Mouse (Mus musculus) fibroblast of lung, adult 2 months (primary cell): ENCODE measurements around the gene Trip10.

Source experiments
- DNase-seq: peaks from one replicate; pipeline ENCODE4 v3.0.0-alpha.2; 2011; ENCODE audit warnings: low read depth

Trip10 gene

DNA sequence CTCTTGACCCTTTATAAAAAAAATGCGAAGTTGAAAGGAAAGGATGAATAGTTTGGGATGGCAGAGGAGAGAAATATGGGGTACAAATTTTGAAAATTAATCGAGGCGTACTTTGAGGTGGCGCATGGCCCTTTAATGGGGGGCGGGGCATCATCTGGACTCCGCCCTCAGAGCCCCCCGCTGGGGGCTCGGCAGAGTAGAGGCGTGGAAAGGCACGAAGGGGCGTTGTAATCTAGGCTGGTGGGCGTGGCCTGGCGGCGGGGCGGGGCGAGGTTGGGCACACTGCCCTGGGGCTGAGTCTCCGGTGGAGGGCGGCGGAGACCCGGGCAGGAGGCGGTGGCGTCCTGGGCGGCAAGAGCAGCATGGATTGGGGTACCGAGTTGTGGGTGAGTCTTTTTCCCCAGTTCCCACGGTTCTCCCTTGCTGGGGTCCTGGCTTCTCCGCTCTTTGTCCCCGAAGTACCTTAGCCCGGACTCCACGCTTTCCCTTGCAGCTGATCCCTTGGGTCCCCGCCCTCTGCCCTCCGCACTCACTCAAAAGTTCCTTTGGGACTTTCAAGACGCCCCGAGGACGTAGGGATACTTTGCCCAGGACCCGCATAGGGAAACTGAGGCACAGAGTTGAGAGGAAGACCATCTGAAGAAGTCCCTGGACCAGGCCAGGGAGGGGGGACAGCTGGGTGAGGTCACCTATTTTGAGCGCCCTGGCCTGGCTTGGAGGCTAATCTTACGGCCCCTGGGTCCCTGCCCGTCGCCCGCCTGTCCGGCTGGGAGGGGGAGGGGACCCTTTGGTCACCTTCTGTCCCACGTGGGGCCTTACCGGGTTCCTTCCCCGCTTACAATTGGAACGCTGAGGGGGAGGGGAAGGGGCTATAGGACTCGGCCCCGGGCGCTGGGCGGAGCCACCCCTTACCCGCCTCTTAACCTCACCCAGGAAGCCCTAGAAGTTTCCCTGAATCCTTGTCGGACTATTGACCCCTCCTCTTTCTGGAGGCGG lies at the start of gene Trip10:
Trip10 (plus strand) TSS at position 270 of the 996 bp plus-strand sequence.
- no peak for DNase-seq

DNA sequence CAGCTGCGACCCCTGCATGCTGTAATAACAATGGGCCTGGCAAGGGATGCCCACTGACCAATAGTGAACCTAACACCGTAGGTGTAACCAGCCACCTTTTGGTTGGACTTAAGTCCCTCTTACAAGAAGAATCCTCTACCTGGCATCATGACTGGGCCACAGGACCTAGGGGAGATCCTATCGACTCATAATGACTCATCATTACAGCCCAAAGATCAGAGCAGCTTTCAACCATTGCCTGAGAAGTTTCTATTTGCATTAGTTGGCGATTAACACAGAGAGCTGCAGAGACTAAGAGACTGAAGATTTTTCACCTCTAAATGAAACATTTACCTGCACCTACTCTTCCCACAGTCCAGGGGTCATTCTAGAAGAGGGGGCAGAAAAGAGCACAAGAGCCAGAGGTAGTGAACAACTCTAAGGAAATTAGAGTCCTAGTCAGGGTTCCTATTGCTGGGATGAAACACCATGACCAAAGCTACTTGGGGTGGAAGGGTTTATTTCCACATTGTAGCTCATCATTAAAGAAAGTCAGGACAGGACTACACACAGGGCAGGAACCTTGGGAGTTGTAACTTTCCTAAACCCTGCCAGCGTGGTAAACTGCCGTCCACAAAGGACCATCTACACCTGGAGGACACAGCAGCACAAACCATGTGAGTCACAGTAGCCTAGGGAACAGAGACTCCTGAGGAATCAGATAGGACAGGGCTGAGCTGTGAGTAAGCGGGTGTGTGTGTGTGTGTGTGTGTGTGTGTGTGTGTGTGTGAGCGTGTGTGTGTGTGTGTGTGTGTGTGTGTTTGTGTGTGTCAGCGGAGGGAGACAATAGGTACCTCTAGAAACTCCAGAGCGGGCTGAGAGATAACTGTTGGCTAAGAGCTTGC lies 47.2 kb upstream of the Trip10 start:
- no peak for DNase-seq

DNA sequence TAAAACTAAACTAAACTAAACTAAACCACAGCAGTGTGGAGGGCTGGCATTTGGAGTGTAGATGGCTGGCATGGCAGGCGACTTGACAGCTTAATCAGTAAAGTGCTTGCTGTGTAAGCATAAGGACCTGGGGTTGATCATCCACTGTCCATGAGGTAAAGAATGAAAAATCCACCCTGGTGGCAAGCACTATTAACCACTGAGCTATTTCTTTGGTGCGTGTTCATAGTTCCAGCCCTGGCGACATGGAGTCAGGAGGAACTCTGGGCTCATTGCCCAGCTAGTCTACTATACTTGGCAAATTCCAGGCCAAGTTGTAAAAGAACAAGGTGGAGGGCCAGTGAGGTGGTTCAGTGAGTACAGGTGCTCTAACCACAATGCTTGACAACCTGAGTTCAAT lies 41.3 kb upstream of the Trip10 start:
- no peak for DNase-seq

DNA sequence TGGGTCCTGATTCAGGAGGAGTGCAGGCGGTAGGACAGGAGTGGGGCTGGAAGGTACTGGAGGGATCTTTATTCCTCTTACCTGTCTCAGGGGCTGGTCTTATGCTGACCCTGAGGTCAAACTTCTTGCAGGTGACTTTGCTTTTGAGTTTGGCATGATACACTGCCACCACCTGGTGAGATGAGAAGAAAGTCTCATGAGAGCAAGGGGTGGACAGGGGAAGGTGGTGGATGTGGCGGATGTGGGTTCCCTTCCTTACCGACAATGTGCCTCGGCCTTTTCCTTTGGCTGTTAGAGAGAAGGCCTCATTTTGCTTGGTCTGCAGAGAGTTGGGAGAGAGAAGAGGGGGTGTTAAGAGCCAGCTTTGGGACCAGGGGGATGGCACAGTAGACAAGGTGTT lies 39.9 kb upstream of the Trip10 start:
- no peak for DNase-seq

DNA sequence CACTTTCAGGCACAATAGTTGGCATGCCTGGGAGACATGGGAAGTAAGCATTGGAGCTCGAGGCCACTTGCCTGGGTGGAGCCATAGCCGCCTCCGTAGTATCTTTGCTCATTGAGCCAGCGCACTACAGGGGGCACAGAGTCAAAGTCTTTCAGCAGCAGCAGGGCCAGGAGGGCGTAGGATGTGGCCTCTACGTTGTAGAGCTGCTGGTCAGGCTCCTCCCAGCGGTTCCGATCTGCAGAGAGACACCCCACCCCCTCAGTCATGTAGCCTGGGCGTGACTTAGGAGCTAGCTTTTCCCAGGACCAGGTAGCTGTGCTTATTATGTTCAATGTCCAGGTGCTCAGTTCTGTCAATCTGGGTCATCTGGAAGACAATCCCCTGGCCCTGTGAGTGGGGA lies 37.8 kb upstream of the Trip10 start:
- no peak for DNase-seq

DNA sequence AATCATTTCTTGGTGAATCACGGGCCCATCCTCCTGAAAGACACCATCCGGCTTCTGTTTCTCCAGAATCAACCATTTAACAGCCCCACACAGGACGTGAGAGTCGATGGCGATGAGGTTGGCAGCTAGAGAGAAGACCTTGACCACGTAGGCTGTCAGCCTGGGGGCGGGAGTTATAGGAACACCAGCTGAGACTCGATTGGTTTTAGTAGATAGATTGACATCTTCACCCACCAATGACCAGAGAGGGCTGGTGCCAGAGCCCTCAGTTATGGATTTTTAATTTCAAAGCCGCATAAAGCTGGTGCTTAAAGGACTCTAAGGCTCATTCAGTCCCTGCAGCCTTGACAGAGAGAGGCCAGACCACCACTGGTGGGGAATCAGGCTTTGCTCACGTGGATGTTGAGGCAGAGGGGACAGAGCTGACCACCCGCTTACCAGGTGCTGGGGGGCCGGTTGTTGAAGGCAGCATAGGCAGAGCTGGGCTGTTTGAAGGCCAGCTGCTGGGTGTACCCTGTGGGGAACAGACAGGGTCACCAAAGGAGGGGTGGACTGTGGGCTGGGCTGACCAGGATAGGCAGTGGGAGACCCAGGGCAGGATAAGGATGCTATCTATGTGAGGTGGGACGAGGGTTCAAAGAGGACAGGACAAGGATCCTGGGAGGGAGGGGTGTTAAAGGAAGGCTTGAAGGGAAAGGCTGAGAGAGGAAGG lies 34.4 kb upstream of the Trip10 start:
- no peak for DNase-seq

DNA sequence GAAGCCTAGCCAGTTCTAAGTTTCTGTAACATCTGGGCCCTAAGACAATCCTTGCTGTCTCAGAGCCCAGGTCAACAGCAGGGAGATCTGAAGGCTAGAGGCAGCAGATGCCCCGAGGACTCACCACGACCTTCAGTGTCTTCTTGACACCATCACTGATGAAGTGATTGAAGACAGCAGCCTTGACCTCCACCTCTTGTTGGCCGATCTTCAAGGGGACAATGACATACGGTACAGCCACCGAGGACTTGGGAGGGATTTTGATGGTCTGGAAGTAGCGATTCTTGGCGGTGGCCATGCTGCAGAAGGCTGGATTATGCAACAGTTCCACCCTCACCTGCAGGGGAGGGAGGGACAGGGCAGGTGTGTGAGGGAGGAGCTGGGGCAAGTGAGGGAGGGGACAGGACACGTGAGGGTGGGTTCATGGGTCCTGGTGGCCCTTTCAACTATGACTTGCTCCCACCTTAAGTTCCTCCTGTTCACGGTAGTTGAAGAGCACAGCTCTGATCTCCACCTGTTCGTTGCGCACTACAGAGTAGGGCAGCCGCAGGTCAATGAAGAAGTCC lies 30.8 kb upstream of the Trip10 start:
- DNase-seq = no peak

DNA sequence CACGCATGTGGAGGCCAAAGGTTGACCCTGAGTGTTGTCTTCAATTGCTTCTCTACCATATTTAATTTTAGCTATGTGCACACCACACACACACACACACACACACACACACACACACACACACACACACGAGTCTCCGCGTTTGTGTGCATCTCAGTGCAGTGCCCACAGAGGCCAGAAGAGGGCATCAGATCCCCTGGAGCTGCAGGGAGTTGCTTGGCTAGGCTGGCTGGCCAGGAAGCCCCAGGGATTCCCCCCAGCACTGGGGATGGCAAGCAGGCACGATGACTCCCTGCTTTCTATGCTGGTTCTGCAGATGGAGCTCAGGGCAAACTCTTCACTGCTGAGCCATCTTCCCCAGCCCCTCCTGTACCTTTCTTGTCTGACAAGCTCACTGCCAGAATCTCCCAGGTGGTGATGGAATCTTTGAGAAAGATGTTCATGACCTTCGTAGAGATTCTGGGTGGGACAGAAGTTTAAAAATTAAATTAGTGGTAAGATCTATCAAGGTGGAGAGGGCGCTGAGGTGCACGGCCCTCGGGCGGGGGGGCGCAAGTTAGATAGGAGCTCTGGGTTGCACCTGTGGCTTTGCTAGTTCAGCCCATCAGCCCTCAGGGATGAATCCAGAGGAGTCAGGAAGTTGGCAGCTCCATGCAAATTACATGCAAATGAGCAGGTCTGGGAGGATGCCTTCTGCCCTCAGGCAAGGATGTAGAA lies 29.9 kb upstream of the Trip10 start:
- DNase-seq = no peak

DNA sequence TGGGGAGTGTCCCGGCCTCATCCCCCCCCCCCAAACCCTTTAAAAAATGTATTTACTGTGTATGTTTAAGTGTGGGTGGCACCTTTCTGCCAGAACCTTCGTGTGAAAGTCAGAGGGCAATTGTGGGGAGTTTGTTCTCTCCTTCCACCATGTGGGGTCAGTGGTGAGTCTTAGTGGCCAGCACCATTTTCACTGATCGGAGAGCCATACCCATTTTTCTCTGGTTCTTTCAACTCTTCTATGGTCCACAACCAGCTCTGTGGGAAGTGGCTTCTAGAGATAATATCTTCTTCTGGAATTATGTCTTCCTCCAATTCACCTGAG lies 29.4 kb upstream of the Trip10 start:
- no peak for DNase-seq

DNA sequence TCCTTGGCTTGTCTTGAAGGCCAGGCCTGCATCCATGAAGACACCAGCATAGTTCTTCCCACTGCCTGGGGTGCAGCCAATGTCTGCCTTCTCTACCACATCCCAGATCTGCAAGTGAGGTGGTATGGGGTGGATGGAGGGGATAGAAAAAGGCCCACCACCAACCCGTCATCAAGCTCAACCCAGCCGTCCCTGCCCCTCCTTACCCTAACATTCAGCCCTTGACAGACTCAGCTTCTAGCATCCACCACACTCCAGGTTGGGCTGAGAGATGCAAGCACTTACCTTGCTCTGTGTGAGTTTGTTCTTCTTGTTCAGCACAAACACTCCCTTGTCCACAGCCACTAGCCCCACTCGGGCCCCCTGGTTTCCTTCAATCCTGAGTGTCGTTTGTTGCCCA lies 27.3 kb upstream of the Trip10 start:
- DNase-seq = no peak

DNA sequence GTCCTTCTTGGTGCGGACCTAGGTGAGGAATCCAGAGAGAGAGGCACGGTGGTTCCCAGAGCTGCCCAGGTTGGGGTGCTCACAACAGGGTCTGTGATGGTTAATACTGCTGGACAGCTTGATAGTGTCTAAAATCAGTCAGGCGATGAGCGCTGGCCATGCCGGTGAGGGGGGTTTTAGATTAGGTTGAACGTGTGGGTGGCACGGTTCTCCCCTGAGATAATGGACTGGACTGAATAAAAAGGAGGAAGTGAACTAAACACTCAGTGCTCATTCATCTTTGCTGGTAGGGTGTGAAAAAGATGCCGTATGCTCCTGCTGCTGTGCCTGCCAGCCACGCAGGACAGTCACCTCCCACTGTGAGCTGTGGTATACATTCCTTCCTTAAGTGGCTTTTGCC lies 25.9 kb upstream of the Trip10 start:
- no peak for DNase-seq

DNA sequence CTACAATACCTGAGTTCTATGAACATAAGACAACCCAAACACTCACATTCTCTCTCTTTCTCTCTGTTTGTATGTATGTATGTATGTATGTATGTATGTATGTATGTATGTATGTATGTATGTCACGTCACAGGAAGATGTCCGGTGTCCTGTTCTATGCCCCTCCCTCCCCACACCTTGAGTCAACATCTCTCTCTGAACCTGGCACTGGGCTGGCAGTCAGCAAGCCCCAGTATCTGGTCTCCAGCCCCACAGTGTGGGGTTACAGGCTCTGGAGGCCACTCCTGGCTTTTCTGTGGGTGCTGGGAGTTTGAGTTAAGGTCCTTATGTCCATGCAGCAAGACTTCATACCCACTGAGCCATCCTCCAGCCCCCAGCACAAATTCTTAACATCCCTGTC lies 21.8 kb upstream of the Trip10 start:
- no peak for DNase-seq

DNA sequence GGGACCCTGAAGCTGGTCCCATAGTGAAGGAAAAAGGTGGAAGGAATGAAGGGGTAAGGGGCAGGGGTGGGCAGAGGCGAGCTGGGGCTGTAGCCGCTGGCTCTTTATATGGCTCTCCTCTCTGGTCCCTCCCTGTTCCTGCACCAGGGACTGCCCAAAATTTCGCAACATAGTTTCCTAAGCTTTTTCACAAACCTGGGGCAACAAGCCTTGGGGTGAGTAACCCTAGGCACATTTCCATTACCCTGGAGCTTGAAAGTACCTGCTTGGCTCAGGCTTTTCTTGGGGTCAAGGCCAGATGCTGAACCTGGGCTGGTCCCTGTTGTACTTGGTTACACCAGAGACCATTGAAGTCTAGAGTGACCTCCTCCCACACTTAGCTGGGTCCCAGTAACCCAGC lies 21.2 kb upstream of the Trip10 start, which contains the start of gene C3:
C3 (minus strand) TSS at position 123 of the 400 bp plus-strand sequence.
- peak; percentile 73 for DNase-seq

DNA sequence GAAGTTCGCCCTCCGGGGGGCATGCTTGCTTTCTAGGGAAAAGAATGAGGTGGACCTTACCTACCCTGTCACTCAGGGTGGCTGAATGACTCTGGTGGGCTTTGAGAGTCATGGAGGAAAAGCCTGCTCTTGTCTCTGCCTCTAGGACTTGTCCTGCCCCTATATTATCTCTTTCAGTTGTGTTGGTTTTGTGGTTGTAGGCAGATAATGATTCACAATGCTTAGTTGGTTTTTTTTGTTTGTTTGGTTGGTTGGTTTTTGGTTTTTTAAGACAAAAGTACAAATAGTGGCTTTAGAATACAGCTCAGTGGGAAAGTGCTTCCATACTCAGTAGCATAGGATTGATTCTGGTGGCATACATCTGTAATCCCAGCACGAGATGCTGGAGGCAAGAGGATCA lies 20.4 kb upstream of the Trip10 start:
- no peak for DNase-seq

DNA sequence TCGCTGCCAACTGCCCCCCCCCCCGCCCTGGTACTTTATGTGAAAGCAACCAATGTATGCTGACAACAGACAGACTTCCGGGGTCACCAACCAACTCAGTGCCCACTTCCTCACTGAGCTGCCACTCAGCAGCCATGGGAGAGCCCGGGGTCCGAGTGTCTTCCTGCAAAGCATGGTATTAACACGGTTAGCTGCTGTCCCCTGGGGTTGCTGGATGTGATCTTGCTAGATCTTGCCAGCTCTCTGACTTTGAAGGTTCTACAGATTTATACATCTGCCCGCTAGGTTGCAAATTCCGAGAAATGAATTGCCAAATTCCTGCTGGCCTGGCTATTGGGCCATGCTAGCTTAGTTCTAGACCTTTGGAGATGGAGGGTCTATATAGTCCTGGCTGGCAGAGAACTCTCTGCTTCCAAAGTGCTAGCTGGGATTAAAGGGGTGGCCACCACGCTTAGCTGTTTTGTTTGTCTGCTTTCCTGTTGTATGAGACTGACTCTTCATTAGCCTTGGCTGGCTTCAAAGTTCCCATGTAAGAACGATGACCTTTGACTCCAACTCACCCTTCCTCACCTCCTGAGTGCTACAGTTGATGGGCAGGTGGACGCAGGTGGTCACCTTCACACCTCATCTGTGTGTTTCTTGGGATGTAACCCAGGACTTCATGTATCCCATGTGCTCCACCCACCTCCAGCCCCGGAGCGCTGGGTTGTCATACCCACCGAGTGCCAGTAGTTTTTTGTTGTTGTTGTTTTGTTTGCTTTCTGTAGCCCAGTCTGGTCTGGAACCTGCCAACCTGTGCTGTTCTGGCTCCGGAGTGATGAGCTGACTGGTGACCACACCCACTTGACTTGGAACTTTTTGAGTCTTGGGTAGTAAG lies 19.2 kb upstream of the Trip10 start:
- DNase-seq = no peak

DNA sequence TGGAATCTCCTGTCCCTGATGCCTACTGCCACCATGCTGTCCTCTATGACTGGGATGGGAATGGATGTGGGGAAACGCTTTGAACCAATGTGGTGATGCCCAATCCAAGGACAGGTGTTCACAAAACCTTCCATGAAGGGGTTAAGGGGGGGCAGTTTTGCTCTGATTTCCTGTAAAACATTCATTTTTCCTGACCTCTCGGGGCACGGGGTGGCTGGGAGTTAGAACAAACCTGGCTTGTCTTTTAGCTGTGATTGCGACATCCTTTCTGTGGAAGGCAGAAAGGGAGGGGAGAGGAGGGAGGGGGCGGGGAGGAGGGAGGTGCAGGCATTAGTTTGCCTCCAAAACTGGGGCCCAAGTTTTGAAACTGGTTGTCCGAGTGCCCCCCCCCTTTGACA lies 18.5 kb upstream of the Trip10 start:
- no peak for DNase-seq

DNA sequence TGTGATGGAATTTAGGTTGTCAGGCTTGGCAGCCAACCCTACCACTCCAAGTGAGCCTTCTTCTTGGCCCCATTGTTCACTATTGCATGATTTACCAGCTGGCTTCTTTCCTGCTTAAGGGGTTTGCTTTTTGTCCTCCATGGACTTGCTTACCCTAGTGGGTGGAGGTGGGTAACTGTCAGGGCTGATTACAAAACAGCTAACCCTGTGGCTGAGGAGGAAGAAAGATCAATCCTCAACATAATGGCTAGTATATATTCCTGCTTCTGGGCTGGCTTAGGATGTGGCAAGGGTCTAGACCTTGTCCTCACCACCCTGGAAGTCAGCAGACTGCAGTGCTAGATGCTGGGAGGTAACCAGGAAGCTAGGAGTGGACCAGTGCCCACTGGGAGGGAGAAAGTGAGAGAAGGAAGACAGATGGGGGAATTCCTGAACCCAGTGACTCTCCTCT lies 17.9 kb upstream of the Trip10 start:
- peak; percentile 66 for DNase-seq

DNA sequence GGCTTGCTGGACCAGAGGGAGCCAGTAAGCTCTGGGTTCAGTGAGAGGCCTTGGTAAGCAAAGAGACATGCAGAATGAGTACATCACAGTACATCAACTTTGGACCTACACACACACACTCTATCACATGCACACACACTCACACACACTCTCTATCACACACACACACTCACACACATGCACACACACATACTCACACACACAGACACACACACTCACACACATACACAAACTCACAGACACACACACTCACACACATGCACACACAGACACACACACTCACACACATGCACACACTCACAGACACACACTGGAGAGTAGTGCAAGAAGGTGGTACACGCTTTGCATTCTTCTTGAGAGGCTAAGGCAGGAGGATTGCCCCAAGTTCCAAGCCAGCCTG lies 17.1 kb upstream of the Trip10 start:
- no peak for DNase-seq

DNA sequence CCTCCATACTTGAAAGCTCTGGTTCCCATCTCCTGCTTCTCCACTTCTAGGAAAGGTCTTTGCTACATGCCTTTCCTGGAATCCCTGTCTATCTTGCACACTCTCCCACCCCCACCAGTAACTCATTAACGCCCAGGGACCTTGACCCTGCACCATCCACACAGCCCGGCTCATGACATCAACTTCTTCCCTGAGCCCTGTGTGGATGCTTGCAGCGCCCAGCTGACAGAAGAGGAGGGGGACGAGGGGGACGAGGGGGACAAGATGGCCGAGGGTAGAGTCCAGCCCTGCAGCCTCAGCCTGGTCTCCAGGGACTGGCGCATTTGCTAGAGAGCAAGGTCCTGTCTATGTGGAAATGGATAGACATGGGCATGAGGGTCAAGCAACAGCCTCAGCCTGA lies 16.2 kb upstream of the Trip10 start:
- DNase-seq = no peak

DNA sequence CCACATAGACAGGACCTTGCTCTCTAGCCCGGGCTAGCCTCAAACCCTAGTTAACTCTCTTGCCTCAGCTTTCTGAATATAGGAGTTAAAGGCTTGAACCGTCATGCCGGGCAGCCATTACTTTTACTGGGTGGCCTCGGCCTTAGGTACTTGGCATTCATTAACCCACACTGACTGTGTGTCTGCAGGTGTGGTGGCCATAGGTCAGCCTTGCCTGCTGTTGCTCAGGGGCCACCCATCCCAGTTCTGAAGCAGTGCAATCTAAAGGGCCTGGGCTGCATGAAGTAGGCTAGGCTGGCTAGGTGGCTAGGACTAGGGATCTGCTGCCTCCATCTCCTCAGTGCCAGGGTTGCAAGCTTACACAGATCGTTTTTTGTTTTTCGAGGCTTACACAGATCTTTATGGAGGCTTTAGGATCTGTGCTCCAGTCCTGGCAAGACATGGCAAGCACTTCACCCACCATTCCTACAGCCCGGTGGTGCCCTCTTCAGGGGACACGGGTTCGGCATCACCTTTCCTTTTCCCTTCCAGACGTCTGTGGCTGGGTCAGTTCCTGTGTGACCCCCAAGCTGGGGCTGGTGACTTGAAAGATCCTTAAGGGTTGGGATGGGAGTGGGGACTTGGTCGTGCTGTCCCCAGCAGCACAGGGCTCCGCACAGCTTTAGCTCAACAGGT lies 14.9 kb upstream of the Trip10 start:
- DNase-seq = no peak
